Mouse (Mus musculus) lung, postnatal 10 days (tissue): ENCODE data around the gene Col27a1.
A peak's percentile ranks its signal among the peaks of the same experiment; 100 is the strongest.

Experiments used
- DNase-seq: peaks from one replicate; pipeline ENCODE4 v3.0.0; 2021

The Col27a1 gene

GRCm38 (mm10) chr4:63213907-63214621 lies at the start of gene Col27a1:
TSS of gene Col27a1 (plus strand) at chr4:63214004.
- peak; percentile 50 for DNase-seq

GRCm38 (mm10) chr4:63165636-63166035 lies 48.2 kb upstream of the Col27a1 start:
- no peak for DNase-seq

- no peak for DNase-seq
Measured at GRCm38 (mm10) chr4:63166323-63166722, 47.5 kb upstream of the Col27a1 start.

- no peak for DNase-seq
Measured at GRCm38 (mm10) chr4:63170061-63170460, 43.7 kb upstream of the Col27a1 start.

GRCm38 (mm10) chr4:63171122-63171521 lies 42.7 kb upstream of the Col27a1 start:
- no peak for DNase-seq

GRCm38 (mm10) chr4:63171969-63172685 lies 41.7 kb upstream of the Col27a1 start, which contains the start of gene Kif12:
TSS of gene Kif12 (minus strand) at chr4:63172131.
- no peak for DNase-seq

GRCm38 (mm10) chr4:63181556-63181955 lies 32.2 kb upstream of the Col27a1 start:
- DNase-seq = peak; percentile 79

- DNase-seq = peak; percentile 51
Measured at GRCm38 (mm10) chr4:63186281-63186870, 27.4 kb upstream of the Col27a1 start.

GRCm38 (mm10) chr4:63191641-63192040 lies 22.2 kb upstream of the Col27a1 start:
- no peak for DNase-seq

- DNase-seq = peak; percentile 44
Measured at GRCm38 (mm10) chr4:63194366-63194765, 19.4 kb upstream of the Col27a1 start.

GRCm38 (mm10) chr4:63199366-63199765 lies 14.4 kb upstream of the Col27a1 start:
- DNase-seq = peak; percentile 35

GRCm38 (mm10) chr4:63203874-63204273 lies 9.9 kb upstream of the Col27a1 start:
- DNase-seq = no peak

GRCm38 (mm10) chr4:63205583-63205982 lies 8.2 kb upstream of the Col27a1 start:
- DNase-seq = peak; percentile 39

- peak; percentile 86 for DNase-seq
Measured at GRCm38 (mm10) chr4:63215185-63215992, 1.6 kb downstream of the Col27a1 start.

GRCm38 (mm10) chr4:63215993-63216531 lies 2.3 kb downstream of the Col27a1 start:
- peak; percentile 84 for DNase-seq

- peak; percentile 90 for DNase-seq
Measured at GRCm38 (mm10) chr4:63216566-63216965, 2.8 kb downstream of the Col27a1 start.

- DNase-seq = peak; percentile 32
Measured at GRCm38 (mm10) chr4:63217513-63217912, 3.7 kb downstream of the Col27a1 start.

GRCm38 (mm10) chr4:63219059-63219458 lies 5.3 kb downstream of the Col27a1 start:
- no peak for DNase-seq

GRCm38 (mm10) chr4:63219635-63220034 lies 5.8 kb downstream of the Col27a1 start:
- no peak for DNase-seq

- DNase-seq = peak; percentile 71
Measured at GRCm38 (mm10) chr4:63221096-63221958, 7.5 kb downstream of the Col27a1 start.

GRCm38 (mm10) chr4:63222246-63222645 lies 8.4 kb downstream of the Col27a1 start:
- no peak for DNase-seq

GRCm38 (mm10) chr4:63225373-63225772 lies 11.6 kb downstream of the Col27a1 start:
- peak; percentile 64 for DNase-seq
